Mouse (Mus musculus) neural tube, embryonic 15.5 days (tissue): Measurements from ENCODE around the gene 1700123O20Rik. TPM values are rescaled to one million over a fixed set of nuclear protein-coding genes. Genes with fewer than 3 reads are reported as not detected.

ENCODE experiments used
- ATAC-seq: fragments of 200-750 bp; cut with Nextera tagmentation; 2 replicates; pipeline ENCODE4 v1.8.0; 2017; ENCODE audit warnings: mild to moderate bottlenecking, moderate TSS enrichment, moderate library complexity; ENCODE audit not compliant: low FRiP score
- H3K27ac ChIP-seq: fragments of 300-500 bp; sonication (generic); replicated peaks from 2 replicates; pipeline ENCODE4 v1.5.1; 2015; ENCODE audit warnings: mild to moderate bottlenecking, inconsistent platforms
- H3K27me3 ChIP-seq: fragments of 300-500 bp; sonication (generic); replicated peaks from 2 replicates; pipeline ENCODE4 v1.6.1; 2015; ENCODE audit warnings: inconsistent platforms
- H3K36me3 ChIP-seq: fragments of 300-500 bp; sonication (generic); 2 replicates; pipeline ENCODE4 v1.6.1; 2015; ENCODE audit warnings: inconsistent platforms
- H3K4me1 ChIP-seq: fragments of 300-500 bp; sonication (generic); 2 replicates; pipeline ENCODE4 v1.6.1; 2015; ENCODE audit warnings: inconsistent platforms
- H3K4me2 ChIP-seq: fragments of 300-500 bp; sonication (generic); 2 replicates; pipeline ENCODE4 v1.6.1; 2015; ENCODE audit warnings: inconsistent platforms, mild to moderate bottlenecking, moderate library complexity
- H3K4me3 ChIP-seq: fragments of 300-500 bp; sonication (generic); replicated peaks from 2 replicates; pipeline ENCODE4 v1.5.1; 2015; ENCODE audit warnings: mild to moderate bottlenecking, inconsistent platforms
- H3K9ac ChIP-seq: fragments of 300-500 bp; sonication (generic); replicated peaks from 2 replicates; pipeline ENCODE4 v1.6.1; 2015; ENCODE audit warnings: mild to moderate bottlenecking, inconsistent platforms
- H3K9me3 ChIP-seq: fragments of 300-500 bp; sonication (generic); replicated peaks from 2 replicates; pipeline ENCODE4 v1.6.1; 2016; ENCODE audit warnings: inconsistent platforms
- WGBS: fragments of 180-500 bp; shearing (Covaris S2); methylation state at CpG from one replicate; pipeline ENCODE4 v1.1.7; 2015; ENCODE audit warnings: mixed read lengths; 5-methylcytosine and 5-hydroxymethylcytosine counted together
- polyA plus RNA-seq: library from polyadenylated mRNA; unstranded; fragments of >200 nt; fragmentation: Nextera tagmentation; extraction: Ambion mirVana; gene quantifications from 2 replicates; pipeline ENCODE4 v1.2.1, GENCODE M21; 2015

1700123O20Rik gene
- polyA plus RNA-seq: 72.2 and 72.3 TPM in 2 replicates

- Histone ChIP-seq H3K4me3 (peak within 1 kb of the TSS; percentile 75), H3K36me3 (peaks cover 32% of the 10 kb centered on the region), H3K27ac (peak within 1 kb of the TSS; percentile 98), H3K4me1 (peaks cover 42% of the 10 kb centered on the region), H3K4me2 (peak within 1 kb of the TSS; percentile 76), H3K9ac (peak within 1 kb of the TSS; percentile 95), H3K9me3 (no peaks in the 10 kb centered on the region), H3K27me3 (no peaks in the 10 kb centered on the region)
- under 1% methylated on average over 41 of the region's 41 CpGs for WGBS
- ATAC-seq: peak; percentile 81
Measured at GRCm38 (mm10) chr14:54686063-54686521, at the start of gene 1700123O20Rik. 1700123O20Rik (plus strand) TSS chr14:54686216.

DNA sequence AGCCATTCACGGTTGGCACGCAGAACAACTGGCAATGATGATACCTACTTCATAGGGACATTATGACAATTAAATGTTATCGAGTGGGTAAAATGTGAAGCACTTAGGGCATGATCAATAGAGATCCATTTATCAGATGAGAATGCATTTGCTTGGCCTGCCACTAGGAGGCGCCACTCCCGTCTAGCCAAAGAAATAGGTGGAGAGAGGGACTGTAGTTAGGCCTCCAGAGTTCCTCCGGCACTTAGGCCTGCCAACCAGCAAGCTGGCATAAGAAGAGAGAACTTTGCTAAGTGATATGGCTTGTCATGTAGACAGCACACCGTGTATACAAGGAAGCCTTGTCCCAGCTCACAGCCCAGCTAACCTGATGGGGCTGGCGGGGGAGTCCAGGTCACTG lies 49.1 kb upstream of the 1700123O20Rik start:
- H3K4me1 ChIP-seq: peaks cover 35% of the 10 kb centered on the region
- ATAC-seq: no peak
- H3K27me3 ChIP-seq: no peaks in the 10 kb centered on the region
- no peak overlapping the region for H3K9ac ChIP-seq
- WGBS: 54% methylated on average over 8 of the region's 8 CpGs
- peaks cover 51% of the 10 kb centered on the region for H3K36me3 ChIP-seq
- no peaks in the 10 kb centered on the region for H3K9me3 ChIP-seq
- no peak overlapping the region for H3K4me2 ChIP-seq
- H3K4me3 ChIP-seq: no peak overlapping the region
- H3K27ac ChIP-seq: no peak overlapping the region

- 79% methylated on average over 5 of the region's 5 CpGs for WGBS
- no peak overlapping the region for H3K4me3 ChIP-seq
- H3K27me3 ChIP-seq: no peaks in the 10 kb centered on the region
- no peak overlapping the region for H3K9ac ChIP-seq
- no peak overlapping the region for H3K27ac ChIP-seq
- H3K4me2 ChIP-seq: no peak overlapping the region; the same call in 1 of the 2 replicates
- no peaks in the 10 kb centered on the region for H3K9me3 ChIP-seq
- peaks cover 35% of the 10 kb centered on the region for H3K4me1 ChIP-seq
- no peak for ATAC-seq
- H3K36me3 ChIP-seq: peaks cover 48% of the 10 kb centered on the region
Measured at GRCm38 (mm10) chr14:54638210-54638609, 47.8 kb upstream of the 1700123O20Rik start.

GRCm38 (mm10) chr14:54640121-54640520 lies 45.9 kb upstream of the 1700123O20Rik start:
- no peak overlapping the region for H3K27ac ChIP-seq
- no peak for ATAC-seq
- no peaks in the 10 kb centered on the region for H3K27me3 ChIP-seq
- peak overlapping the region; percentile 96 for H3K4me2 ChIP-seq
- H3K9ac ChIP-seq: peak overlapping the region; percentile 89
- peaks cover 57% of the 10 kb centered on the region for H3K36me3 ChIP-seq
- WGBS: 12% methylated on average over 4 of the region's 4 CpGs
- H3K4me1 ChIP-seq: peaks cover 35% of the 10 kb centered on the region
- H3K4me3 ChIP-seq: peak overlapping the region; percentile 79
- no peaks in the 10 kb centered on the region for H3K9me3 ChIP-seq

- Histone ChIP-seq H3K27ac (peak within 1 kb of the TSS; percentile 90), H3K36me3 (peaks cover 62% of the 10 kb centered on the region), H3K4me1 (peaks cover 35% of the 10 kb centered on the region), H3K27me3 (no peaks in the 10 kb centered on the region), H3K9me3 (no peaks in the 10 kb centered on the region), H3K4me3 (peak within 1 kb of the TSS; percentile 79), H3K9ac (peak within 1 kb of the TSS; percentile 89), H3K4me2 (peak within 1 kb of the TSS; percentile 96)
- ATAC-seq: no peak
- WGBS: 1% methylated on average over 27 of the region's 28 CpGs
Measured at GRCm38 (mm10) chr14:54640946-54641304, 45.1 kb upstream of the 1700123O20Rik start, which contains the start of gene Gm17606. Gm17606 (plus strand) TSS chr14:54640952.

GRCm38 (mm10) chr14:54641305-54641969 lies 44.6 kb upstream of the 1700123O20Rik start, which contains the start of gene Cdh24:
Cdh24 (minus strand) TSS chr14:54641364.
- Histone ChIP-seq H3K36me3 (peaks cover 62% of the 10 kb centered on the region), H3K9me3 (no peaks in the 10 kb centered on the region)
- WGBS: under 1% methylated on average over 44 of the region's 52 CpGs

GRCm38 (mm10) chr14:54642224-54642944 lies 43.6 kb upstream of the 1700123O20Rik start:
- H3K9me3 ChIP-seq: no peaks in the 10 kb centered on the region
- peaks cover 31% of the 10 kb centered on the region for H3K4me1 ChIP-seq
- no peak overlapping the region for H3K4me3 ChIP-seq
- H3K27me3 ChIP-seq: no peaks in the 10 kb centered on the region
- no peak for ATAC-seq
- peak overlapping the region; percentile 90; the same call in 1 of the 2 replicates for H3K27ac ChIP-seq
- peaks cover 62% of the 10 kb centered on the region for H3K36me3 ChIP-seq
- 80% methylated on average over 25 of the region's 25 CpGs for WGBS
- no peak overlapping the region for H3K4me2 ChIP-seq
- H3K9ac ChIP-seq: no peak overlapping the region

More at GRCm38 (mm10) chr14:54641305-54641969, 44.6 kb upstream of the 1700123O20Rik start, which contains the start of gene Cdh24:
- Histone ChIP-seq H3K9ac (peak within 1 kb of the TSS; percentile 89), H3K4me1 (peaks cover 35% of the 10 kb centered on the region), H3K4me2 (peak within 1 kb of the TSS; percentile 96), H3K27ac (peak within 1 kb of the TSS; percentile 90), H3K27me3 (no peaks in the 10 kb centered on the region), H3K4me3 (peak within 1 kb of the TSS; percentile 79)
- ATAC-seq: peak; percentile 93

DNA sequence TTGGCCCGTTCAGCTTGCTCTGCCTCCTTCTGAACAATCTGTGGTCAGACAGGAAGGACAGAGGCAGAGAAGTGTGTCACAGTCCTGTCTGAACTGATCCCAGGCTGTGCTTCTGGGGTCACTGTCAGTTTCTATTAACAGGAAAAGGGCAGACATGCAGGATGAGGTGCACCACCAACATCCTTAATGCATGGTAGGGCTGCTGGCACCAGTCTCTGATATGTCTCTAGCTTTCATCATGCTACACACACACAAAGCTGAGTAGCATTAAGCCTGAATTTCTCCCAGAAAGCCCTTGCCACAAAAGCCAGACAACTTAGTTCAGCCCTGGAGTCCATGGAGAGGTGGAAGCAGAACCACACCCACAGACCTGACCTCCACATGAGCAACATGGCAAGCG lies 43.0 kb upstream of the 1700123O20Rik start:
- 91% methylated on average over 2 of the region's 2 CpGs for WGBS
- peaks cover 61% of the 10 kb centered on the region for H3K36me3 ChIP-seq
- peaks cover 28% of the 10 kb centered on the region for H3K4me1 ChIP-seq
- H3K9me3 ChIP-seq: no peaks in the 10 kb centered on the region
- H3K27ac ChIP-seq: no peak overlapping the region
- no peaks in the 10 kb centered on the region for H3K27me3 ChIP-seq
- H3K9ac ChIP-seq: no peak overlapping the region
- no peak overlapping the region for H3K4me3 ChIP-seq
- no peak overlapping the region for H3K4me2 ChIP-seq
- ATAC-seq: no peak

DNA sequence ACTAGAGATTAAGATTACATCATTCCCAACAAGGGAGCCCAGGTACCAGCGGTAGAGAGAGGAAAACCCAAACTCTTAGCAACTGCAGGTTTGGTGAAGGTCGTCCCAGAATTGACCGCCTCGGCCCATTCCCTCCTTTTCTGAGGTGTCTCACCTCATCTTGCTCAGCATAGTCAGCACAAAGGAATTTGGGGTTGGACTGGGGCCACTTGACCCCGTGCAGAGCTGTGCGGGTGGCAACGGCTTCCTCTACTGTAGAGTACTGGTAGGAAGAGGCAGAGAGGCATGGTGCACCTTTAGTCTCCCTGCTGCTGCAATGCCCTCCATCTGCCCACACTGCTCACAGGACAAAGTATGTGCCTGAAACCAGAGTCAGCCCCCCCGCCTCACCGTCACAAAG lies 41.7 kb upstream of the 1700123O20Rik start:
- Histone ChIP-seq H3K27ac (no peak overlapping the region), H3K9ac (no peak overlapping the region), H3K4me2 (no peak overlapping the region), H3K27me3 (no peaks in the 10 kb centered on the region), H3K36me3 (peaks cover 67% of the 10 kb centered on the region), H3K9me3 (no peaks in the 10 kb centered on the region), H3K4me3 (no peak overlapping the region), H3K4me1 (peaks cover 26% of the 10 kb centered on the region)
- WGBS: 92% methylated on average over 9 of the region's 9 CpGs
- no peak for ATAC-seq

DNA sequence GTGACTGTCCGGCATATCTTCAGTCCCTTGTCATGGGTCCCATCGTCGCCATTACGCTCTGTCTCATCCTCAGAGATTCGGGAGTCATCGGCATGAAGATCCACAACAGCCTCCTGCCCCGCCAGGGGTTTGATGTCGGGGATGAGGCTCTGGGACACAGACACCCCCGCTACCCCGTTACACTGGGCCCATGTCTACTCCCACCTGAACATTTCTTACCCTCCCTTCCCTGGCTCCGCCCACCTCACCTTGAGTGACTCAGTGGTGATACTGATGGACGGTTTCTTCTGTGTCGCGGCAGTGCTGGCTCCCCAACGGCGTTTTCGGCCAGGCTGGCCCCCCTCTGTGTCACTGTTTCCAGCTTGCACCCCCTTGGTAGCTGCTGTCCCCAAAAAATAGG lies 39.6 kb upstream of the 1700123O20Rik start:
- Histone ChIP-seq H3K4me2 (no peak overlapping the region), H3K27ac (no peak overlapping the region), H3K4me3 (no peak overlapping the region), H3K9me3 (no peaks in the 10 kb centered on the region), H3K9ac (no peak overlapping the region), H3K27me3 (no peaks in the 10 kb centered on the region), H3K4me1 (peaks cover 34% of the 10 kb centered on the region), H3K36me3 (peaks cover 85% of the 10 kb centered on the region)
- no peak for ATAC-seq
- WGBS: 95% methylated on average over 17 of the region's 17 CpGs

GRCm38 (mm10) chr14:54646898-54647636 lies 38.9 kb upstream of the 1700123O20Rik start:
- Histone ChIP-seq H3K4me3 (no peak overlapping the region), H3K27me3 (no peaks in the 10 kb centered on the region), H3K9me3 (no peaks in the 10 kb centered on the region), H3K9ac (no peak overlapping the region), H3K27ac (no peak overlapping the region), H3K4me2 (no peak overlapping the region), H3K4me1 (peaks cover 37% of the 10 kb centered on the region), H3K36me3 (peaks cover 88% of the 10 kb centered on the region)
- no peak for ATAC-seq
- 93% methylated on average over 8 of the region's 8 CpGs for WGBS
